Mouse (Mus musculus) C2C12 (cell line): ENCODE results near the gene Cir1.

Experiments used
- CEBPB ChIP-seq: IDR thresholded peaks from one replicate; pipeline ENCODE4 v1.6.1; 2011; ENCODE audit warnings: low read depth, mild to moderate bottlenecking, control low read depth, moderate library complexity
- CTCF ChIP-seq: IDR thresholded peaks from one replicate; pipeline ENCODE4 v1.5.1; 2011; ENCODE audit not compliant: control insufficient read depth, insufficient read depth, insufficient read length
- FOSL1 ChIP-seq: IDR thresholded peaks from one replicate; pipeline ENCODE4 v1.8.0; 2011; ENCODE audit warnings: mild to moderate bottlenecking, low read length; ENCODE audit not compliant: poor library complexity, insufficient read depth, severe bottlenecking
- MYOG ChIP-seq: IDR thresholded peaks from one replicate; pipeline ENCODE4 v1.6.1; 2011; ENCODE audit not compliant: control insufficient read depth, insufficient read length; ENCODE audit errors: extremely low read depth
- USF1 ChIP-seq: IDR thresholded peaks from one replicate; pipeline ENCODE4 v1.6.1; 2011; ENCODE audit warnings: low read depth, mild to moderate bottlenecking, control low read depth, moderate library complexity

DNA sequence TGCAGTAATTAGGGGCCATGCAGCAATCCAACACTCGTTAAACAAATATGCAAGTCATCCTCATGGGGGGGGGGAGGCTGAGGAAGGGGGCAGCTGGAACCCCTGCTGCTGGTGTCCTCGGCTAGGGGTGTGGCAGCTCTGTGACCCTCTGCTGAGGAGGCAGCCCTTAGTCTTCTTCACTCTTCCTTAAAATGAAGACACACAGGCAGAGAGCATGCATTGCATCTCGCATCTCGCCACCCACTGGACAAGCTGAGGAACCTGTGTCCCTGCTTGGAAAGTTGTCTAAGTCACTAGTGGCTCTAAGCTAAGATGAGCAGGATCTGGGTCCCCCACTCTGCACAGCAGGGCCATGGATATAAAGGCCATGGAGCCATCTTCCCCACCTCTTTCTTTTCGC, 46.5 kb downstream of the Cir1 start:
- TF ChIP-seq CTCF (no peak), FOSL1 (no peak), MYOG (no peak), USF1 (no peak), CEBPB (no peak)
